In the genomic region with DNA sequence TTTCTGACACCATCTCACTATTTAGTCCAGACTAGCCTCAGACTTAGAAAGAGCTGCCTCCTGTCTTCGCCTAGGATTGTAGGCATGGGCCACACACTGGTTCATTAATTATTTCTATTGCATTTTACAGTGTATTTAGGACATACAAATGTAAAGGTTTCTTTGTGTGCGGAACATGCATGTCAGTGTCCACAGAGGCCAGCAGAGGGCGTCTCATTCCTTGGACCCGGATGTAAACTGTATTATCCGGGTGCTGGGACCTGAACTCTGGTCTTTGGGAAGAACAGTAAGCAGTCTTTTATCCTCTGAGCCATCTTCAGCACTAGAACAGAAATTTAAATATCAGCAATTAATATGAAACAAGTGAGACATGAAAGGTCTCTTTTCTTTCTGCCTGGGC, we compare ENCODE assay signal across 8 mouse cellular contexts. TPM values are rescaled to one million over a fixed set of nuclear protein-coding genes. Genes with fewer than 3 reads are reported as not detected.
A peak's percentile ranks its signal among the peaks of the same experiment; 100 is the strongest.
DNase-seq lines count a peak whose midpoint lies in the region; ATAC-seq and TF ChIP-seq lines count a peak whose summit lies in the region.

No protein-coding gene starts in this region.

- H3K4me1 ChIP-seq in lung, embryonic 15.5 days: peaks cover 28% of the 10 kb centered on the region
- H3K4me1 ChIP-seq in hindbrain, embryonic 14.5 days (replicated peaks; ENCODE audit: control insufficient read depth, insufficient read depth, low read length): peaks cover 32% of the 10 kb centered on the region
- peaks cover 48% of the 10 kb centered on the region for H3K4me1 ChIP-seq in neural tube, embryonic 13.5 days (replicated peaks)

- 75% methylated on average over 5 of the region's 5 CpGs for WGBS in lung, embryonic 15.5 days
- 84% methylated on average over 5 of the region's 5 CpGs for WGBS in hindbrain, embryonic 14.5 days
- 82% methylated on average over 5 of the region's 5 CpGs for WGBS in neural tube, embryonic 13.5 days

- H3K9me3 ChIP-seq in lung, embryonic 15.5 days: no peaks in the 10 kb centered on the region
- H3K9me3 ChIP-seq in hindbrain, embryonic 14.5 days (ENCODE audit: control insufficient read depth, low read length): no peaks in the 10 kb centered on the region
- no peaks in the 10 kb centered on the region for H3K9me3 ChIP-seq in neural tube, embryonic 13.5 days

- H3K36me3 ChIP-seq in lung, embryonic 15.5 days: peaks cover 33% of the 10 kb centered on the region
- peaks cover 41% of the 10 kb centered on the region for H3K36me3 ChIP-seq in hindbrain, embryonic 14.5 days (replicated peaks; ENCODE audit: control insufficient read depth, insufficient read depth)
- peaks cover 38% of the 10 kb centered on the region for H3K36me3 ChIP-seq in neural tube, embryonic 13.5 days

- H3K27me3 ChIP-seq in lung, embryonic 15.5 days: no peaks in the 10 kb centered on the region
- no peaks in the 10 kb centered on the region for H3K27me3 ChIP-seq in hindbrain, embryonic 14.5 days (ENCODE audit: control insufficient read depth, insufficient read depth, low read length)
- H3K27me3 ChIP-seq in neural tube, embryonic 13.5 days: no peaks in the 10 kb centered on the region

- 0 out of 2 replicates have a peak overlapping the region, but pooled peaks have one; percentile 2 for H3K4me3 ChIP-seq in lung, embryonic 15.5 days
- H3K4me3 ChIP-seq in hindbrain, embryonic 14.5 days (replicated peaks; ENCODE audit: low read length): no peak overlapping the region
- peak overlapping the region; percentile 85 for H3K4me3 ChIP-seq in neural tube, embryonic 13.5 days

- TF ChIP-seq CTCF in brain, embryonic 14.5 days (IDR thresholded peaks at IDR 0.05; ENCODE audit: borderline replicate concordance, extremely low read depth, insufficient read depth, insufficient read length): peak; percentile 36; the same call in 1 of the 2 replicates

- ATAC-seq in lung, embryonic 15.5 days (ENCODE audit: borderline replicate concordance, extremely low read depth, low FRiP score, low TSS enrichment): no peak
- ATAC-seq in hindbrain, embryonic 14.5 days (ENCODE audit: low FRiP score): no peak
- no peak for ATAC-seq in neural tube, embryonic 13.5 days (ENCODE audit: low read depth)
- no peak for ATAC-seq in erythroblast, adult 5-6 weeks (replicated peaks; ENCODE audit: low FRiP score, poor library complexity, severe bottlenecking)
- no peak for ATAC-seq in frontal cortex, adult (ENCODE audit: low TSS enrichment)

- no peak for TF ChIP-seq POLR2A in brain, embryonic 14.5 days (IDR thresholded peaks at IDR 0.05; ENCODE audit: borderline replicate concordance, extremely low read depth, insufficient read depth, insufficient read length, poor library complexity, severe bottlenecking)

- no peak overlapping the region for H3K27ac ChIP-seq in lung, embryonic 15.5 days
- H3K27ac ChIP-seq in hindbrain, embryonic 14.5 days: no peak overlapping the region
- H3K27ac ChIP-seq in neural tube, embryonic 13.5 days (replicated peaks): no peak overlapping the region

- DNase-seq in lung, postnatal 14 days: no peak
- DNase-seq in brain, embryonic 14.5 days (ENCODE audit: low read depth): no peak
- no peak for DNase-seq in hindbrain, embryonic 14.5 days (ENCODE audit: low spot score)
- DNase-seq in urinary bladder, postnatal 14 days (ENCODE audit: low spot score): no peak

- no peak overlapping the region for H3K9ac ChIP-seq in lung, embryonic 15.5 days
- no peak overlapping the region for H3K9ac ChIP-seq in hindbrain, embryonic 14.5 days
- 0 out of 2 replicates have a peak overlapping the region, but pooled peaks have one; percentile 8 for H3K9ac ChIP-seq in neural tube, embryonic 13.5 days

- H3K4me2 ChIP-seq in lung, embryonic 15.5 days: peak overlapping the region; percentile 70; the same call in 1 of the 2 replicates
- H3K4me2 ChIP-seq in hindbrain, embryonic 14.5 days (replicated peaks): peak overlapping the region; percentile 66
- H3K4me2 ChIP-seq in neural tube, embryonic 13.5 days: peak overlapping the region; percentile 76

RNA-seq across cellular contexts. Expression of a gene that starts 16.5 kb away (rescaled TPM):
- polyA plus RNA-seq in lung, embryonic 15.5 days (2015; fragmentation: Nextera tagmentation; extraction: Ambion mirVana): 115 and 120 TPM in 2 replicates
- 192 and 231 TPM in 2 replicates for polyA plus RNA-seq in brain, embryonic 14.5 days (2012; rRNA removed)
- polyA plus RNA-seq in hindbrain, embryonic 14.5 days (2014; fragmentation: Nextera tagmentation; extraction: Ambion mirVana): 153 and 155 TPM in 2 replicates
- 155 and 188 TPM in 2 replicates for polyA plus RNA-seq in neural tube, embryonic 13.5 days (2015; fragmentation: Nextera tagmentation; extraction: Ambion mirVana)
- total RNA-seq in erythroblast, adult 5-6 weeks (2015; ENCODE audit: low replicate concordance): 13.3 and 19.2 TPM in 2 replicates
- 7.8 and 10.7 TPM in 2 replicates for total RNA-seq in erythroblast, adult 5-6 weeks (2017; ENCODE audit: low replicate concordance)

RNA-seq across cellular contexts. Expression of a gene that starts 16.7 kb away (rescaled TPM):
- polyA plus RNA-seq in lung, embryonic 15.5 days (2015; fragmentation: Nextera tagmentation; extraction: Ambion mirVana): 122 TPM in 2 replicates
- polyA plus RNA-seq in brain, embryonic 14.5 days (2012; rRNA removed): 54.2 and 82.7 TPM in 2 replicates
- polyA plus RNA-seq in hindbrain, embryonic 14.5 days (2014; fragmentation: Nextera tagmentation; extraction: Ambion mirVana): 98.6 and 98.7 TPM in 2 replicates
- 111 and 128 TPM in 2 replicates for polyA plus RNA-seq in neural tube, embryonic 13.5 days (2015; fragmentation: Nextera tagmentation; extraction: Ambion mirVana)
- total RNA-seq in erythroblast, adult 5-6 weeks (2015; ENCODE audit: low replicate concordance): 24.9 and 33.6 TPM in 2 replicates
- total RNA-seq in erythroblast, adult 5-6 weeks (2017; ENCODE audit: low replicate concordance): 17.6 and 24.5 TPM in 2 replicates
